Mouse (Mus musculus) megakaryocyte, embryonic 14.5 days (primary cell): Measurements from ENCODE around the gene Olfr1463. TPM values are rescaled to one million over a fixed set of nuclear protein-coding genes. Genes with fewer than 3 reads are reported as not detected.

Source experiments
- H3K27me3 ChIP-seq: replicated peaks from 2 replicates; pipeline ENCODE3; 2012; ENCODE audit warnings: inconsistent platforms
- H3K36me3 ChIP-seq: replicated peaks from 2 replicates; pipeline ENCODE3; 2012; ENCODE audit warnings: low read length, inconsistent platforms, mixed read lengths
- H3K4me1 ChIP-seq: 2 replicates; pipeline ENCODE4 v1.6.1; 2012; ENCODE audit warnings: inconsistent platforms
- H3K4me3 ChIP-seq: replicated peaks from 2 replicates; pipeline ENCODE3; 2012; ENCODE audit warnings: moderate library complexity, mild to moderate bottlenecking, inconsistent platforms
- H3K9me3 ChIP-seq: 2 replicates; pipeline ENCODE4 v1.6.1; 2012; ENCODE audit warnings: inconsistent platforms
- FLI1 ChIP-seq: IDR thresholded peaks from 2 replicates; pipeline ENCODE4 v1.6.1; 2012; ENCODE audit warnings: low read length, inconsistent platforms, mixed read lengths
- GATA1 ChIP-seq: IDR thresholded peaks from 3 replicates; pipeline ENCODE4 v1.6.1; 2012; ENCODE audit warnings: mixed read lengths, low read length, inconsistent platforms, borderline replicate concordance
- polyA plus RNA-seq: library from polyadenylated mRNA; stranded (reverse); fragments of >175 nt; gene quantifications from 2 replicates; pipeline ENCODE4 v1.2.3, GENCODE M21; 2012; ENCODE audit warnings: low replicate concordance; ENCODE audit not compliant: insufficient read depth

Olfr1463 gene
- not detected in 2 replicates for polyA plus RNA-seq

- Histone ChIP-seq H3K4me1 (no peaks in the 10 kb centered on the region), H3K36me3 (no peaks in the 10 kb centered on the region), H3K27me3 (no peaks in the 10 kb centered on the region), H3K4me3 (no peak within 1 kb of the TSS), H3K9me3 (0 out of 2 replicates have a peak, but pooled peaks cover 10% of the 10 kb centered on the region)
- TF ChIP-seq FLI1 (no peak), GATA1 (no peak)
Measured at GRCm38 (mm10) chr19:13231028-13231427, at the start of gene Olfr1463. TSS of gene Olfr1463 (plus strand) at chr19:13231328.

GRCm38 (mm10) chr19:13185434-13185833, 45.7 kb upstream of the Olfr1463 start, which contains the start of gene Olfr1462:
TSS of gene Olfr1462 (plus strand) at chr19:13185734.
- Histone ChIP-seq H3K9me3 (peaks cover 3% of the 10 kb centered on the region; the same call in 1 of the 2 replicates), H3K27me3 (no peaks in the 10 kb centered on the region), H3K4me3 (no peak within 1 kb of the TSS), H3K4me1 (no peaks in the 10 kb centered on the region), H3K36me3 (no peaks in the 10 kb centered on the region)
- no peak for TF ChIP-seq FLI1
- no peak for TF ChIP-seq GATA1

GRCm38 (mm10) chr19:13221666-13222065, 9.5 kb upstream of the Olfr1463 start:
- no peaks in the 10 kb centered on the region for H3K36me3 ChIP-seq

More at GRCm38 (mm10) chr19:13221666-13222065, 9.5 kb upstream of the Olfr1463 start:
- no peaks in the 10 kb centered on the region for H3K4me1 ChIP-seq
- TF ChIP-seq FLI1, result no peak
- TF ChIP-seq GATA1, result no peak
- no peak overlapping the region for H3K4me3 ChIP-seq
- no peaks in the 10 kb centered on the region for H3K27me3 ChIP-seq
- 0 out of 2 replicates have a peak, but pooled peaks cover 2% of the 10 kb centered on the region for H3K9me3 ChIP-seq

Other genes with a start within 250 kb of the Olfr1463 start
- gene Olfr1451, start 236.3 kb upstream of the Olfr1463 start, polyA plus RNA-seq, result not detected in 2 replicates
- gene Olfr1453, start 203.0 kb upstream of the Olfr1463 start, polyA plus RNA-seq, result not detected in 2 replicates
- gene Olfr1454, start 170.7 kb upstream of the Olfr1463 start, polyA plus RNA-seq, result not detected in 2 replicates
- not detected in 2 replicates for gene Olfr1457, start 133.4 kb upstream of the Olfr1463 start, polyA plus RNA-seq
- gene Olfr1458, start 124.6 kb upstream of the Olfr1463 start, polyA plus RNA-seq, result not detected in 2 replicates
- 0.06 TPM in 1 of 2 replicates, not detected in the other for gene Olfr1459, start 81.8 kb upstream of the Olfr1463 start, polyA plus RNA-seq
- not detected in 2 replicates for gene Olfr1461, start 68.3 kb upstream of the Olfr1463 start, polyA plus RNA-seq
- not detected in 2 replicates for gene Olfr1462, start 45.6 kb upstream of the Olfr1463 start, polyA plus RNA-seq
- gene Olfr1465, start 84.2 kb downstream of the Olfr1463 start, polyA plus RNA-seq, result not detected in 2 replicates
- not detected in 2 replicates for gene Olfr1466, start 107.5 kb downstream of the Olfr1463 start, polyA plus RNA-seq
- not detected in 2 replicates for gene Olfr1467, start 130.9 kb downstream of the Olfr1463 start, polyA plus RNA-seq
- gene Olfr1469, start 176.5 kb downstream of the Olfr1463 start, polyA plus RNA-seq, result not detected in 2 replicates
- gene Olfr1471, start 212.1 kb downstream of the Olfr1463 start, polyA plus RNA-seq, result not detected in 2 replicates
- gene Olfr1472, start 224.8 kb downstream of the Olfr1463 start, polyA plus RNA-seq, result not detected in 2 replicates
- not detected in 2 replicates for gene Olfr1474, start 238.2 kb downstream of the Olfr1463 start, polyA plus RNA-seq
- not detected in 2 replicates for gene Olfr1475, start 248.9 kb downstream of the Olfr1463 start, polyA plus RNA-seq